ENCODE assay signal across 7 mouse cellular contexts in the genomic region with DNA sequence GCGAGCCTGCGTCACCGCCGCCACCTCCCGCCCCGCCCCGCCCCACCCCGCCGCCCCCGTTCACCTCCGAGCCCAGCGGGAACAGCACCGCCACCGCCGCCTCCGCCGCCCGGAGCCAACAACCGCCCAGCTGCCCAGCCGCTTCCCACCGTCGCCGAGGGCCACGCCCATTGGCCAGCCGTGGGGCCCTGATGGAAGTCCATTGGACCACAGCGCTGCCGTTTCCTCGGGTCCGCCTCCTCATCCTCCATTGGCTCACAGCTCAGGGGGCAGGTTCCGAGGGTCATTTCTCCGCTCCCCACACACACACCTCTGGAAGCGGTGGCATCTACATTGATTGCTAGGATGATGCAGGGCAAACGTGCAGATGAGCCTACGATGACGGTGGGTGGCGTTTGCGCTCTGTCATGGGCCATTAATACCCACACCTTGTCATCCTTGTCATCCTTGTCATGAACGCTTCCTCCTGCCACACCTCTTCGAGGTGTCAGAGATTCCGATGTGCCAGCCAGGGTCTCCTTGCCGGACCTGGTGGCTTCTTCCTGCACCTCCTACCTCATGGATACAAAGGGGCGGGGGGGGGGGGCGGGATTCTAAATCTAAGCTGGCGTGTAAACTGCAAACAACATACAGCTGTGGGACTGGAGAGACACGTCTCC. TPM values are rescaled to one million over a fixed set of nuclear protein-coding genes. Genes with fewer than 3 reads are reported as not detected.
DNase-seq lines count a peak whose midpoint lies in the region; ATAC-seq lines count a peak whose summit lies in the region.

A gene (minus strand): TSS at position 172 of the 659 bp plus-strand sequence.

- peak; percentile 96 for ATAC-seq in intestine, embryonic 16.5 days
- peak; percentile 95 for ATAC-seq in midbrain, embryonic 11.5 days (ENCODE audit: low FRiP score)

- H3K9ac ChIP-seq in intestine, embryonic 16.5 days (ENCODE audit: low read depth, low read length), result peak within 1 kb of the TSS; percentile 85
- peak within 1 kb of the TSS; percentile 82 for H3K9ac ChIP-seq in midbrain, embryonic 11.5 days (ENCODE audit: low read length)

- H3K27me3 ChIP-seq in intestine, embryonic 16.5 days (replicated peaks; ENCODE audit: control insufficient read depth, insufficient read depth, low read length), result no peaks in the 10 kb centered on the region
- peaks cover 3% of the 10 kb centered on the region; the same call in 1 of the 2 replicates for H3K27me3 ChIP-seq in midbrain, embryonic 11.5 days (ENCODE audit: control insufficient read depth, insufficient read depth, low read length)

- peaks cover 5% of the 10 kb centered on the region; the same call in 1 of the 2 replicates for H3K36me3 ChIP-seq in intestine, embryonic 16.5 days (ENCODE audit: control insufficient read depth, insufficient read depth, low read length)
- peaks cover 8% of the 10 kb centered on the region for H3K36me3 ChIP-seq in midbrain, embryonic 11.5 days (ENCODE audit: control insufficient read depth, insufficient read depth, low read length)

- intact Hi-C loops in gastrocnemius, postnatal 36 days (cut with DNase I), result no loop called here
- intact Hi-C loops in left cerebral cortex, postnatal 36 days (cut with DNase I), result loop anchor here (5.0 kb wide), 1 partner anchor 168 kb away; no protein-coding TSS in a partner anchor

- peak within 1 kb of the TSS; percentile 76 for H3K4me3 ChIP-seq in intestine, embryonic 16.5 days (ENCODE audit: low read length)
- peak within 1 kb of the TSS; percentile 78 for H3K4me3 ChIP-seq in midbrain, embryonic 11.5 days (ENCODE audit: low read depth, low read length)

- H3K27ac ChIP-seq in intestine, embryonic 16.5 days (ENCODE audit: low read length), result peak within 1 kb of the TSS; percentile 94
- H3K27ac ChIP-seq in midbrain, embryonic 11.5 days (ENCODE audit: low read depth, low read length), result peak within 1 kb of the TSS; percentile 71

- peak within 1 kb of the TSS; percentile 69 for H3K4me2 ChIP-seq in intestine, embryonic 16.5 days (ENCODE audit: low read depth, low read length)
- peak within 1 kb of the TSS; percentile 71 for H3K4me2 ChIP-seq in midbrain, embryonic 11.5 days

- H3K4me1 ChIP-seq in intestine, embryonic 16.5 days (ENCODE audit: control insufficient read depth, insufficient read depth, low read length), result peaks cover 30% of the 10 kb centered on the region
- peaks cover 4% of the 10 kb centered on the region for H3K4me1 ChIP-seq in midbrain, embryonic 11.5 days (ENCODE audit: control insufficient read depth, insufficient read depth, low read length)

- 1% methylated on average over 33 of the region's 45 CpGs for WGBS in intestine, embryonic 16.5 days
- WGBS in midbrain, embryonic 11.5 days, result under 1% methylated on average over 26 of the region's 45 CpGs

- DNase-seq in adrenal gland, adult 18-20 months (ENCODE audit: low spot score in 2 of 2), result peak; percentile 91 to 93
- DNase-seq in embryo, embryonic 11 days, result peak; percentile 97
- peak; percentile 90 to 97 for DNase-seq in gastrocnemius, postnatal 36 days
- peak; percentile 94 to 95 for DNase-seq in left cerebral cortex, postnatal 36 days (ENCODE audit: low spot score in 2 of 2)
- DNase-seq in midbrain, embryonic 11.5 days (ENCODE audit: low spot score, missing footprints), result peak; percentile 97
- peak; percentile 93 for DNase-seq in skeletal muscle tissue, adult 2 months (ENCODE audit: low read depth, low spot score)

- no peaks in the 10 kb centered on the region for H3K9me3 ChIP-seq in intestine, embryonic 16.5 days (ENCODE audit: control insufficient read depth, low read length)
- H3K9me3 ChIP-seq in midbrain, embryonic 11.5 days (ENCODE audit: control insufficient read depth, low read length), result peaks cover 6% of the 10 kb centered on the region; the same call in 1 of the 2 replicates

RNA-seq across cellular contexts. Expression of the gene that starts here (rescaled TPM):
- 10 to 100 TPM; 41.6 to 49.4 TPM for total RNA-seq in adrenal gland, adult 18-20 months (2021)
- total RNA-seq in gastrocnemius, postnatal 36 days (2021), result 10 to 100 TPM; 32.1 to 34.3 TPM
- 56.9 and 57.2 TPM in 2 replicates for polyA plus RNA-seq in intestine, embryonic 16.5 days (2015; fragmentation: Nextera tagmentation; extraction: Ambion mirVana)
- 10 to 100 TPM; 83.3 to 93.0 TPM for total RNA-seq in left cerebral cortex, postnatal 36 days (2021)
- polyA plus RNA-seq in midbrain, embryonic 11.5 days (2014; fragmentation: Nextera tagmentation; extraction: Ambion mirVana), result 84.0 and 87.5 TPM in 2 replicates

Comparison
In these comparisons a context has a peak if more than half of its experiments do, and no peak if none do; other contexts are left out.
1. Peak in every context shown above with its lines: DNase-seq, ATAC-seq, H3K4me3 ChIP-seq and H3K27ac ChIP-seq.